Mouse (Mus musculus) embryonic fibroblast, embryonic 13.5 days (primary cell): ENCODE results near the gene Ctnnd2. TPM values are rescaled to one million over a fixed set of nuclear protein-coding genes. Genes with fewer than 3 reads are reported as not detected.

Experiments used
- H3K27ac ChIP-seq: 2 replicates; pipeline ENCODE4 v1.5.1; 2012; ENCODE audit warnings: low read length, control low read depth, inconsistent platforms; ENCODE audit not compliant: insufficient read depth
- H3K4me1 ChIP-seq: 2 replicates; pipeline ENCODE4 v1.6.1; 2011; ENCODE audit warnings: low read length; ENCODE audit not compliant: control insufficient read depth, insufficient read depth
- H3K4me3 ChIP-seq: 2 replicates; pipeline ENCODE4 v1.5.1; 2011; ENCODE audit warnings: mild to moderate bottlenecking, control low read depth, low read length; ENCODE audit not compliant: insufficient read depth
- CTCF ChIP-seq: IDR thresholded peaks from 2 replicates; pipeline ENCODE4 v1.5.1; 2011; ENCODE audit warnings: mild to moderate bottlenecking, control low read depth, low read length, moderate library complexity, borderline replicate concordance; ENCODE audit not compliant: insufficient read depth
- POLR2A ChIP-seq: IDR thresholded peaks from 2 replicates; pipeline ENCODE4 v1.6.1; 2011; ENCODE audit warnings: low read depth, mild to moderate bottlenecking, control low read depth, low read length, moderate library complexity
- polyA plus RNA-seq: library from polyadenylated mRNA; stranded (reverse); fragments of >200 nt; gene quantifications from 2 replicates; pipeline ENCODE4 v1.2.4, GENCODE M21; 2011; ENCODE audit warnings: low read depth; ENCODE audit not compliant: missing spikeins, insufficient read length

Gene Ctnnd2
- polyA plus RNA-seq, 1 experiment = 6.5 TPM

GRCm38 (mm10) chr15:30726066-30726465, 553.7 kb downstream of the Ctnnd2 start:
- Histone ChIP-seq H3K4me1 (no peaks in the 10 kb centered on the region), H3K4me3 (no peak overlapping the region), H3K27ac (no peak overlapping the region)
- TF ChIP-seq CTCF = no peak
- no peak for TF ChIP-seq POLR2A

DNA sequence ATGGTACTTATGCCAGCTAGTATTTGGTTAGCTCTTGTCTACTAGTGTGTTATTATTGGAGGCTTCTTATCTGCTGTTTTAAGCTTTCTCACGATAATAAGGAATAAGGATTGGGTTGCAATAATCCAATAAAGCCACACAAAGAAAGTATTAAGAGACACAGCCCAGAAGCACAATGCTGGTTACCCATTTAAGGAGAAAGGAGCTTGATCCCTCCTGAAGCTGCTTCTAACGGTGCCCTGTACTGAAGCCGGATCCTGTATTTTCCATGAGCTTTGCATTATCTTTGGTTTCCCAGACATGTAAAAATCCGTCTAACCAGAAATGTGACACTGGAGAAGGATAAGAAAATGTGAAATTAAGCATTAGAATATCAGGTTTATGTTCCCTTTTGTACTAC, 565.8 kb downstream of the Ctnnd2 start:
- no peak overlapping the region for H3K27ac ChIP-seq
- no peak for TF ChIP-seq POLR2A
- no peak for TF ChIP-seq CTCF
- no peaks in the 10 kb centered on the region for H3K4me1 ChIP-seq
- no peak overlapping the region for H3K4me3 ChIP-seq

DNA sequence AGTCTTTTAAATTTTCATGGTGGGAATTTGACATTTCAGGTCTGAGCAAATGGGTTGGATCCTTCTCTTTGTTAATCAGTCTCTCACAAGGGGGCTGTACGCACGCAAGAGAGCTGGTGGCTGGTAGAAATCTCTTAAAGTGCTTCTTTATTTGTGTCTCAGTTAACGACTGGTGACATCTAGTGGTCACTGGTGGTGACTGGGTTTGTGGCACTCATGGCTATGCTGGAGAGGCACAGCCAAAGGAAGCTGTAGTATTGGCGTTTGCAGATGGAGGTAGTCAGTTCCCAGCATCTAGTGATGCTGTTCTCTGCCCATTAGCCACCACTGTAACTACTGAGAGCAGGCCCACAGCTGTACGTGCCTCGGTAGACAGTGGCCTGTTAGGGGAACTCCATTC, 568.3 kb downstream of the Ctnnd2 start:
- no peaks in the 10 kb centered on the region for H3K4me1 ChIP-seq
- H3K27ac ChIP-seq = no peak overlapping the region
- no peak overlapping the region for H3K4me3 ChIP-seq
- TF ChIP-seq POLR2A = no peak
- peak; percentile 66; the same call in 1 of the 2 replicates for TF ChIP-seq CTCF

GRCm38 (mm10) chr15:30757991-30758390, 585.6 kb downstream of the Ctnnd2 start:
- Histone ChIP-seq H3K27ac (no peak overlapping the region), H3K4me1 (peaks cover 7% of the 10 kb centered on the region), H3K4me3 (no peak overlapping the region)
- TF ChIP-seq CTCF = no peak

DNA sequence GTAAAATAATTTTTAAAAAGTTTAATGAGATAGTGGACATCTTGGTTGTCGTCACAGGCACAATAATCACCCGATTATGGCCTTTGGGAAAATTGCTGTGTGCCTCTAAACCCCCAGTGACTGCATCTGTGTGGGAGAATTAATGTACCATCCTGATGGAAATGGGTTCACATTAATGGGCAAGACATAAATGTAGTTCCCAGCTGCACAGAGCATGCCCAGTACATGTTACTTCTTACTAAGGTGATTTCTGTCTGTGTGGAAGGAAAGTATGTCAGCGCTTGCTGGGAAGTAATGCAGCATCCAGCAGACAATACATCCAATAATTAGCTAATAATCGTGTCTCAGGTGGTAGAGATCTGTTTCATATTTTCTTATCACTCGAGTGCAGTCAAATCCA, 589.8 kb downstream of the Ctnnd2 start:
- Histone ChIP-seq H3K27ac (peak overlapping the region; percentile 25; the same call in 1 of the 2 replicates), H3K4me3 (no peak overlapping the region), H3K4me1 (peaks cover 7% of the 10 kb centered on the region)
- TF ChIP-seq POLR2A (no peak), CTCF (no peak)

DNA sequence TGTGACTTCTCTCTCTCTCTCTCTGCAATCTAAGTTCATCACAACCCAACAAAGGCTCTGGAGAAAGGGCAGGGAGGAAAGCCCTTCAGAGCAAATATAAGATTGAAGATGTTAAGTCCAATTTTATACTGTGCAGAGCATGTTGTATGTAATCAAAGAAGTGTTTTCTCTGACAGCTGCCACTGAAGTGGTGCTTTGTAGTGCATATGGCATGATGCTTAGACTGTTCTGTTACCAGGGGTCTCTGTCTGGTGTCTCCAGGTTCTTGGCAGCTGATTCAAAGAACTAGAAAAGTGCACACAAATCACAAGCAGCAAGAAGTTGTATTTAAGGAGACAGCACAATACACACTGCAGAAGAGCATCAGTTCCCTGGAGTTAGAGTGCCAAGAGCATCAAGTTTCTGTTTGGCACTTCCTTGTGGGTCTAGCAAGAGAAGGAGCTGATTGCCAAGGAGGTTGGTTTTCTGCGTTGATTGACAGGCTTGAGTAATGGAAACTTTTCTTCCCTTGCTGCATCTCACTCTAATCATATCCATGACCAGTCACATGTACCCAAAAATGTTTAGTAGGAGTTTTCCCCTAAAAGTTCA, 590.4 kb downstream of the Ctnnd2 start:
- no peak for TF ChIP-seq CTCF
- no peak for TF ChIP-seq POLR2A

GRCm38 (mm10) chr15:30776931-30777330, 604.5 kb downstream of the Ctnnd2 start:
- H3K27ac ChIP-seq = no peak overlapping the region
- TF ChIP-seq POLR2A (no peak), CTCF (no peak)
- no peak overlapping the region for H3K4me3 ChIP-seq
- H3K4me1 ChIP-seq = peaks cover 8% of the 10 kb centered on the region; the same call in 1 of the 2 replicates

More for the DNA sequence above, 590.4 kb downstream of the Ctnnd2 start:
- peak overlapping the region; percentile 25; the same call in 1 of the 2 replicates for H3K27ac ChIP-seq
- H3K4me1 ChIP-seq = peaks cover 7% of the 10 kb centered on the region
- H3K4me3 ChIP-seq = no peak overlapping the region

GRCm38 (mm10) chr15:30777801-30778200, 605.4 kb downstream of the Ctnnd2 start:
- TF ChIP-seq CTCF = no peak
- TF ChIP-seq POLR2A = no peak
- H3K4me3 ChIP-seq = no peak overlapping the region
- H3K4me1 ChIP-seq = peaks cover 8% of the 10 kb centered on the region; the same call in 1 of the 2 replicates
- H3K27ac ChIP-seq = no peak overlapping the region

GRCm38 (mm10) chr15:30779903-30780302, 607.5 kb downstream of the Ctnnd2 start:
- Histone ChIP-seq H3K4me3 (no peak overlapping the region), H3K27ac (no peak overlapping the region), H3K4me1 (peaks cover 7% of the 10 kb centered on the region; the same call in 1 of the 2 replicates)
- no peak for TF ChIP-seq POLR2A
- TF ChIP-seq CTCF = no peak

GRCm38 (mm10) chr15:30780977-30781376, 608.6 kb downstream of the Ctnnd2 start:
- TF ChIP-seq POLR2A (no peak), CTCF (no peak)
- Histone ChIP-seq H3K4me3 (no peak overlapping the region), H3K4me1 (peaks cover 4% of the 10 kb centered on the region; the same call in 1 of the 2 replicates), H3K27ac (no peak overlapping the region)
